Mouse (Mus musculus) retina, adult 2 months (tissue): ENCODE measurements around the gene A4gnt.

Experiments
- DNase-seq: peaks from one replicate; pipeline ENCODE4 v3.0.0-alpha.2; 2012; ENCODE audit warnings: low read depth, low spot score

Gene A4gnt

GRCm38 (mm10) chr9:99632264-99632663 lies 20.0 kb downstream of the A4gnt start:
- no peak for DNase-seq

DNA sequence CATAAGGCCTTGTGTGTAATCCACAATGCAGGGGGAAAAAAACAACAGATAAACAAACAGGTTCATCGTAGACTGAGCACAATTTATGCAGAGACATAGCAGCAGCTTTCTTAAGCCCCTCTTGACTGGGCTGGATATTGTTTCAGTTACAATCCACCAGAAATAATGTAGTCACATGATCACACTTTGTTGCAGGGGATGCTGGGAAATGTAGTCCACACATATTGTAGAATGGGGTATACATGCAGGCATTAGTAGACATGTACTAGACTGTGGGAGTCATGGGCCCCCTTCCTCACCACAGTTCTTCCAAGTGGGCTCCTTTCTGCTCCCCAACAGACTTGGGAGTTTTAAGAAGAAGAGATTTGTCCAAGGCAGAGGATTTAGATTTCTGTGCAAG lies 24.5 kb downstream of the A4gnt start:
- DNase-seq: no peak

DNA sequence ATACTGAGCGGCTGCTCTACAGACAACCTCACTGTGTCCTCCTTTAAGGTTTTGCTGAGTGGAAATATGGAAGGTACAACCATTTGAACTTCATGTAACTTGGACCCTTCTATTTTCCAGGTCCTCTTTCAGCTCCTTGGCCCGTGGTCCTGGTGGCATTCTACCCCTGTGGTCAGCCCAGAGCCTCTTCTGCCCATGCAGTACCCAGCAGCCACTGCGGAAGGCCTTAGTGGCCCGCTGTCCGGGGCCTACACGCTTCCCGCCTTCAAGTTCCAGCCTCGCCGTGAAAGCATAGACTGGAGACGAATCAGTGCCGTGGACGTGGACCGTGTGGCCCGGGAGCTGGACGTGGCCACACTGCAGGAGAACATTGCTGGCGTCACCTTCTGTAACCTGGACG lies 24.9 kb downstream of the A4gnt start:
- DNase-seq: no peak

DNA sequence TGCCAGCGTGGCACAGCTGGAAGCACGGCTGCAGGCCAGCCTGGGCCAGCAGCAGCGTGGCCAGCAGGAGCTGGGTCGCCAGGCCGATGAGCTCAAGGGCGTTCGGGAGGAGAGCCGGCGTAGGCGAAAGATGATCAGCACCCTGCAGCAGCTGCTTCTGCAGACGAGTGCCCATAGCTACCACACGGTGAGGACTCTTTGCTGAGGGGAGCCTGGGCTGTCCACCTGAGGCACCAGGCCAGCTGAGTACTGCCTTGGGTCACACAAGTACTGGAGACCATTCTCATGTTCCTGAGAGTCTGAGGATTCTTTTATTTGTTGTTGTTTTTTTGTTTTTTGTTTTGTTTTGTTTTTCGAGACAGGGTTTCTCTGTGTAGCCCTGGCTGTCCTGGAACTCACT lies 25.4 kb downstream of the A4gnt start:
- no peak for DNase-seq

DNA sequence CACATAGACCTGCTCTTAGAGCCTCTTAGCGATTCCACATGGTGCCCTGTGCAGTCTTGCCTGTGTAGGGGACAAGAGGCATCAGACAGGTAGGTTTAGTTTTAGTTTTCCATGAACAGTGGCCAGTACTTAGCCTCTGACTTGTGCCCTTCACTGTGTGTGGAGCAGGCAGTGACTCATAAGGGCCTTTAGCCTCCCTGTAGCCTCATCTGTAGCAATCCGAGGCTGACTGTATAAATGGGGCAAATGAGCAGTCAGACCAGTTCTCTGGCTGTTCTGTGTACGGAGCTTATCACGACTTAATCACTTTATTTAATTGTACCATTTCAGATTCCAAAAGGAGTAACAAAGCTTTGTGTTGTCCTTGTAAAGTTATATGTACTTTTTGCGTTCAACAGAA lies 27.7 kb downstream of the A4gnt start:
- no peak for DNase-seq

DNA sequence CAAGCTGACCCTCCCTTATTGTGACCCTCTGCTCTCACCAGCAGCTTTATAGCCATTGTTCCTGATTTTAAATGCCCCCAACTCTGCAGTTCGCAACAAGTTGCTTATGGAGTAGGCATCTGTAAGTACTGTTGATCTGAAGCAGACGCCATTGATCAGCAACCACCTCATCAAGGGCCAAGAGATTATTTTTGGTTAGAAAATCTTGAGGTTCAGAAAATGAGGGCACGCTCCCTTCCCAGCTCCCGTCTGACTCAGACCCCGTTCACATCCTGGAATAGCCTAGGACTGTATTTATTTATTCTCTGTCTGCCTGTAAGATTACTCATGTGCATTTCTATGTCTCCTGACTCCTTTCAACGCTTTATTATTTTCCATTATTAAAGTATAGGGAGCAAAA lies 33.1 kb downstream of the A4gnt start:
- no peak for DNase-seq

DNA sequence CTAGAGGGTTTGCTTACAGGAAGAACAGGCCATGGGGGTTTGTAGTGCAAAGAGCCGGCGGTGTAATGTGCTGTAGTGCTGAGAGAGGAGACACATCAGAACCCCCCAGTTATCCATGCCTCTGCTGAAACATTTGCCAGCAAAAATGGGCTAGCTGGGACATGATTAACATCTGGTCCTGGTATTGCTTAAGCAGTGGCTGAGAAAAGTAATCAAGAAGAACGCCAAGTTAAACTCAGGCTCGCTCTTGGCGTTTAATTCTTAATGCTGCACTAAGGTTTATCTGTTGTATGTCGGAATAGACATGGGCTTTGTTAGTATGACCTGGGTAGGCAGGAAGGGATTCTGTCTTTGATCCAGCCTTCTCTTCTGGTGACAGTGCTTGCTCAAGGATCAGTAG lies 33.8 kb downstream of the A4gnt start:
- DNase-seq: no peak

DNA sequence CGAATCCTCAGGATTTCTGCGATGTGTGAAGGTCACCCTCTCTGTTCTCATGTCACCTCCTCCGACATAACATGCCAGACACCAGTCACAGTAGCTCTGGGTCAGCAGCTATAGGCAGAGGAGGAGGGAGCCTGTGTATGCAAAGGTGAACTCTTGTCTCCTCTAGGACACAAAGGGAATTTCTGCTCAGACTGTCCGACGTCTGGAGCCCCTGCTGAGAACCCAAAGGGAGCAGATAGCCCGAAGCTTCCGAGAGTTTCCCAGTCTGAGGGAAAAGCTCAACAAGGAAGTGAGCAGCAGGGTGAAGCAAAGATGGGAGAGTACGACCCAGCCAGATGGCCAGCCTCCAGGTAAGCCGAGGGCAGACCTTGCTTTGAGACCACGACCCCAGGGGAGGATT lies 48.5 kb downstream of the A4gnt start:
- DNase-seq: no peak

DNA sequence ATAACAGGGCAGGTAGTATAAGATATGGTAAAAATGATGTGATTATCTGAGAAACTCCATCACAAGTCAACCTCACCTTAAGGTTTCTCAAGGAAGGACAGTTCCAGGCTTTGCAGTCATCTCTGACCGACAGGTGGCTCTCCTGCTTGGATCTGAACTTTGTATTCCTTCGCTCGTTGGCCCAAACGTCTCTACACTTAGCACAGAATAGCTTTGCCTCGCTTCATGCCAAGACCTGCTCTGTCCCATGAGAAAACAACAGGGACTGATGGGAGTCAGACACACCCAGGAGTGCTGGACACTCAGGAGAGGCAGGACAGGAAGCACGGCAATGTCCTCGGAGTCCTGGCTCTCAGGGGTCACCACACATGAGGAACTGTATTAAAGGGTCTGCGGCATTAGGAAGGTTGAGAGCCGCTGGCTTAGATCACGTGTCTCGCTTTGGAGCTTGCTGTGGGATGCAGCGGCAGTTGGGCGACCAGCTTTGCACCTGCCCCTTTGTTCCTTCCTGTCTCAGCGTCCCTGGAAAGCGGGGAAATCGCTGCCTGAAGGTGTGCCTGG lies 49.4 kb downstream of the A4gnt start:
- no peak for DNase-seq

GRCm38 (mm10) chr9:99662406-99662805 lies 50.1 kb downstream of the A4gnt start:
- DNase-seq: peak; percentile 29

- DNase-seq: no peak
These were observed 50.6 kb downstream of the A4gnt start for GRCm38 (mm10) chr9:99662887-99663286.

DNA sequence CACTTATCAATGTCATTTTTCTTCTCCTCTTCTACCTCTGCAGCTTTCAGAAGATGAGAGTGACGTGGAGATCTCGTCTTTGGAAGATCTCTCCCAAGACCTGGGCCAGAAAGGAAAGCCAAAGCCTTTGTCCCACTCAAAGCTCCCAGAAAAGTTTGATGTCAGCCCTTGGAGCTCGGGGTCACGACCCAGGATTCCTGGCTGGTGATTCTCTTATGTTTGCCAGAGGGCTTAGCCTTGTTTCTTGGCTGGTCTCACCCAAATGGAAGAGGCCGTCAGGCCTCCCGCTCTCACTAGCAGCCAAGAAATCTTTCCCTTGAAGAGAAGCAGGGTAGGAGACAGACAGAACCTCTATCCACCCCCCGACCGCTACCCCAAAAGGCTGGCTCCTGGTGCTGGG lies 55.3 kb downstream of the A4gnt start:
- no peak for DNase-seq

GRCm38 (mm10) chr9:99671603-99672002 lies 59.3 kb downstream of the A4gnt start:
- no peak for DNase-seq
